Mouse (Mus musculus): Measurements from ENCODE around the gene Hoxd12.

Gene Hoxd12

DNA sequence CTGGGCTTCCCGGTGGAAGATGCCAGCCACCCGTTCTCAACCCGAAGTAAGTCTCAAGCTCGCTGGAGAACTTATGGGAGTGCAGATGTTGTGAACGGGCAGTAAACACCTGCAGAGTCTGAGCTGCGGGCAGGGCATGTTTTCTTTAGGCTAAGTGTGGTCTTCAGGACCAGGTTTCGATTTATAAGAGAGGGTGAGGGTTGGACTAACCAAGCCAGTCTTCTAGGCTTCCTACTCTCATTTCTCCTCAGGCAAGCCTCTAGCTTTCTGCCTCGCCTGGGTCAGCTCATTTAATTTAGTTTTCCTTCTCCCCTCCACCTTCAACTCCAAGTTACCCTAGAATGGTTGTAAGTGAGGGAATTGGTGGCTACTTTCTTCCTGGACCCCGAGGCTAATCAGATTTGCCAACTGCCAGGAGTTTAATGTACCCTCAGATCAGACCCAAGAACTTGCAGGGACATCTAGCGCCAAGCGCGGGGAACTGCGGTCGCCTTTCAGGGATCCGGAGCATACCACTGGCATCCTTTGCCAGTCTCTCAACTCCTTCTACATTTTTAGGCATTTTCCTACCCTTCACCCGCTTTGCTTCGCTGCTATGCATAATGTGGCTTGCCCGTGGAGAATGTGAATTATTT, 11.4 kb upstream of the Hoxd12 start:
- peak in 1 of 2 experiments; percentile 74 for DNase-seq (ENCODE audit: inconsistent age in 2 of 2, low spot score in 1 of 2)

DNA sequence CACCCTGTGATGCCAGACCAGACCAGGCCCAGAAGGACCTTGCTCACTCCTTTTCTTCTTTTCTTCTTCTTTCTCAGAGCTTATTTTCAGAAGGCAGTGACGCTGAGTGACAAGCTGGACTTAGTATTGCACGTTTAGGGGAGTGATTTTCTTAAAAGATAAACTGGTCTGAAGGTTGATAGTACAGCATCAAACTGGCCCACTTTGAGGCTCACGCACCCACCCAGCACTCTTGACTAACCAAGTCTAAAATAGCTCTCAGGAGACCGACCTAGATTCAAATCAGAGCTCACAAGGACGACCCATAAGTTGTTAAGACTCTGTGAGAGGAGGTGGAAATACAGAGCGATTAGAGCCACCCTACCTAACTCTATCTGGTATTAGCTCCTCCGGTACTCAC, 8.4 kb upstream of the Hoxd12 start:
- no peak for DNase-seq (ENCODE audit: inconsistent age in 2 of 2, low spot score in 1 of 2)

DNA sequence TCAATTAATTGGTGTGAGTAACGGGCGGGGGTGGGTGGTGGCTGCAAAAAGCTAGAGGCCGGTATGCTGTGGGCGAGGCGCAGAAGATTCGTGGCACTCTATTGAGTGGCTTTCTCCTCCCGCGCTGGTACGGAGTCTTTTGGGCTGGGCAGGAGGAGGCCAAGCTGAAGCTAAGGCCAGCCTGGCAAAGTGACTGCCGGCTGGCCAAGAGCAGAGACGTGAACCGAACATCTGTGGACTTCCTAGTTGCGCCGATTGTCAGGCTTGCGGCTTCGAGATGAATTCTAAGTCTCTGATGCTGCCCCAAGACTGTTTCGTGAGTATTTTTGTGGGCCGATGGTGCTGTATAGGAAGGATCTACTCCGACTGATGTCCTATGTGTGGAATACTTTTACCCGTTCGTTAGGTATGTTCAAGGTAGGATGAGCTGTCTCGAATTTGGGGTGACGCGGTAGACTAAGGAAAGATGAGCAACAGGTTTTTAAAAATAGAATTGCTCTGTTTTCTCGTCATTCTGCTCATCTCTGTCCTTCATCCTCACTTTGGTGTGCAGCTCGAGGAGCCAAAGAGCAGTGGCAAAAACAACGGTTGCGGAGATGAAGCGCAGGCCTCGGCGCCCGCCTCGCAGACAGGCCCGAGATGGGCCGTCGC, 7.5 kb upstream of the Hoxd12 start:
- DNase-seq (ENCODE audit: inconsistent age in 2 of 2, low spot score in 1 of 2), result peak in 1 of 2 experiments; percentile 52

DNA sequence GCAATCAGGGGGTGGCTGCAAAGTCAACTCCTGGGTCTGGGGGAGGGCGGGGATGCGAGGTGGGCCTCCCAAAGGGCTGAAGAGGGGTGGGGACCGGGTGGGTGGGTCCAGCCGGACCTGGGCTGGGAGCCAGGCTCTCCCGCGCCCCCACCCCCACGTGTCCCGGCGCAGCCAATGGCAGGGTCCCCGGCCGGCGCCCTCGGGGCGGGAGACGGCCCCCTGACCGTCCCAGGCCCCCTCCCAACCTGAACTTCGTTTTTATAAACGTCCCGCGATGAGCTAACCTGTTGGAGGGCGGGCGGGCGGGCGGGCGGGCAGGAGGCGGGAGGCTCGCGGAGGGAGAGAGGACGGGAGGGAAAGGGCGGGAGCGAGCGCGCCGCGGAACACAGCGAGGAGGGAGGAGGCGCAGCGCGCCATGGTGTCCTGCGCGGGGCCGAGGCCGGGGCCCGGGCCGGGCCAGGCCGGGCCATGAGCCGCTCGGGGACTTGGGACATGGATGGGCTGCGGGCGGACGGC, 6.9 kb upstream of the Hoxd12 start, which contains the start of gene Hoxd13:
TSS of gene Hoxd13 (plus strand) at position 469 of the 516 bp plus-strand sequence.
- DNase-seq (ENCODE audit: inconsistent age in 2 of 2, low spot score in 1 of 2), result no peak

DNA sequence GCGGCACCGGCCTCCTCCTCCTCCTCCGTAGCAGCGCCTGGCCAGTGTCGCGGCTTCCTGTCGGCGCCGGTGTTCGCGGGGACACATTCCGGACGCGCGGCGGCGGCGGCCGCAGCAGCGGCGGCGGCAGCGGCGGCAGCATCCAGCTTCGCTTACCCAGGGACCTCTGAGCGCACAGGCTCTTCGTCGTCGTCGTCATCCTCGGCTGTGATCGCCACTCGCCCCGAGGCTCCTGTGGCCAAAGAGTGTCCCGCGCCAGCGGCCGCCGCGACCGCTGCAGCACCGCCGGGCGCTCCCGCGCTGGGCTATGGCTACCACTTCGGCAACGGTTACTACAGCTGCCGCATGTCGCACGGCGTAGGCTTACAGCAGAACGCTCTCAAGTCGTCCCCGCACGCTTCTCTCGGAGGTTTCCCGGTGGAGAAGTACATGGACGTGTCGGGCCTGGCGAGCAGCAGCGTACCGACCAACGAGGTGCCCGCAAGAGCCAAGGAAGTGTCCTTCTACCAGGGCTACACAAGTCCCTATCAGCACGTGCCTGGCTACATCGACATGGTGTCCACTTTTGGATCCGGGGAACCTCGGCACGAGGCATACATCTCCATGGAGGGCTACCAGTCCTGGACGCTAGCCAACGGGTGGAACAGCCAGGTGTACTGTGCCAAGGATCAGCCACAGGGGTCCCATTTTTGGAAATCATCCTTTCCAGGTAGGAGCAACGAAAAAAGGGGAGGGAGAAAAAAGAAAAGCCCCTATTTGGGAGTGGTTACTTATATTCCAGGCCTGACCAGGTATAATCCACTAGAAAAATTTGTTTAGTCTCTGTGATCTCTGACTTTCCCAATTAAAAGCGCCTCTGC, 6.2 kb upstream of the Hoxd12 start:
- DNase-seq (ENCODE audit: inconsistent age in 2 of 2, low spot score in 1 of 2), result peak in 1 of 2 experiments; percentile 69

- DNase-seq (ENCODE audit: inconsistent age in 2 of 2, low spot score in 1 of 2), result no peak
Measured at GRCm38 (mm10) chr2:74669230-74669578, 5.6 kb upstream of the Hoxd12 start.

DNA sequence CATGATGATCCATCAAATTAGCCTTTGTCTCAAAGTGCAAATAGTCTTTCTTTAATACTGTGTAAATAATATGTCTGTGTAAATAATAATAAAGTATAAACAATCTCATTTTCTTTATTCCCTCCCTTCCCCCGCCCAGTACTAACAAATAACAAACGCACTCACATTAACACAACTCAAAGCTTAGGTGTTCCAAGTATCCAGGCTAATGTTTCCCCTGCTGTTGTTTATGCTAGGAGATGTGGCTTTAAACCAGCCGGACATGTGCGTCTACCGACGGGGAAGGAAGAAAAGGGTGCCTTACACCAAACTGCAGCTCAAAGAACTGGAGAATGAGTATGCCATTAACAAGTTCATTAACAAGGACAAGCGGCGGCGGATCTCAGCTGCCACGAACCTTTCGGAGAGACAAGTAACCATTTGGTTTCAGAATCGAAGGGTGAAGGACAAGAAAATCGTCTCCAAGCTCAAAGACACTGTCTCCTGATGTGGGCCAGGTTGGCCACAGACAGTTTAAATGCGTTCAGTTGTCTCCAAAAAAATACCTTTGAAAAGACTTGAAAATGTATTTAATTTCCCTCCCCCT, 5.1 kb upstream of the Hoxd12 start:
- no peak for DNase-seq (ENCODE audit: inconsistent age in 2 of 2, low spot score in 1 of 2)

DNA sequence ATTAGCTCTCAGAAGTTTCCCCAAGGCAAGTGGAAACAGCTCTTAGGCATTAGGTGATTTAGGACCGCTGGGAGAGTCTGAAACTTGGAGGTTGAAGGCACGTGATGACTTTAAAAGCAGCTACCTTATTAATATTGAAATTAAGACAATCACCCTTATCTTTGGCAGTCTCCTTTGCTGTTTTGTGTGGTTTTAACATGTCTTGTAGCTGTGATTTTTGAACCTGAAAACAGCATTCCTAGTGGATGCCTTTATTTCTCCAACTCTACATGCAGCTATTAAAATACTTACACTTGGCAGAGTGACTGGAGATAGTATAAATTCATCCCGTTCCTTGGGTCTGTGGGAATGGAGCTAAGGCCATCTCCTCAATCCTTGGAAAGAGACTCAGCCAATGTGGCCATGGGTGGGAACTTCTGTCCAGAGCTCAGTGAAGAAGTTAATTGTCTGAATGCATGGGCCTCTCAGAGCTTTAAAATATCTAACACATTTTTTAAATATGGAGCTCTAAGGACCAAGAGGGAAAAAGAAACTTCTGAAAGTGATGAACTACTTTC, 4.1 kb upstream of the Hoxd12 start:
- DNase-seq (ENCODE audit: inconsistent age in 2 of 2, low spot score in 1 of 2), result no peak

- no peak for DNase-seq (ENCODE audit: inconsistent age in 2 of 2, low spot score in 1 of 2)
Measured at GRCm38 (mm10) chr2:74671847-74672246, 3.0 kb upstream of the Hoxd12 start.

DNA sequence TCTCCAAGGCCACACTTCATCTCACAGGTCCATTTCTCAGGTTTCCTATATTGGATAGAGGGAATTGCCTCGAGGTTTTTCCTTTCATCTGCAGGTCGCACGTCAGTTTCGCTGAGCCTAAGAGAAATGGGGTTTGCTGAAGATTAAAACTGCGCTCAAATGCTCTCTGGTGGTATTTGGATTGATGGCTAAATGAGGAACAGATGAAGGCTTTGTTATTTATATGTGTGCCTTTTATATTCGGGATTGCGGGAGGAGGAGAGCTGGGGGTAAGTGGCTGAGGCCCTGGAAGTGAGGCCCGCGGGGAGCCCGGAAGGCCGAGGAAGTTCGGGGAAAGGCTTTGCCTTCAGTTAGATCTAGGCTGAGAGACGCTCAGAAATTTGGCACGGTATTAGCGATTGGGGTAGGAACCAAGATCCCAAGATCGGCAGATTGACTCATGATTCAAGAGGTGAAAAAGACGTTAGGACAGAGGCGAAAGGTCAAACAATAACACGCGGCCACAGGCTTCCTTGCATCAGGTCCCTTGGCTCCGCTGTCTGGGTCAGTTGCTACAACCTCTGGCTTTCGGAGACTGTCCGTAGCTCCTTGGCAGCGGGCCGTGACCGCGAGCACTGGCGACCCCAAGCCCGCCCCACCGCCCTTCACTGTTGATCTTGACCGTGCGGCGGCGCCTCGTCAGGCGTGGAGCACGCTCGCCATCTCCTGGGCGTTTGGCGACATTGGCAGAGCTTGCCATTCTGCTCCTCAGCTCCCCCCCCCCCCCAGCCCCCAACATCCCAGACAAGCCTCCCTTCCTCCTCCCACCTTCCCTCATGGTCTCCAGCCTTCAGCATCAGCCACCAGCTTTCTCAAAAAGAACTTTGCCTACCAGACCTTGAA, 2.1 kb upstream of the Hoxd12 start:
- DNase-seq (ENCODE audit: inconsistent age in 2 of 2, low spot score in 1 of 2), result peak; percentile 50 to 76

- no peak for DNase-seq (ENCODE audit: inconsistent age in 2 of 2, low spot score in 1 of 2)
Measured at GRCm38 (mm10) chr2:74673835-74674425, 883 bp upstream of the Hoxd12 start.

DNA sequence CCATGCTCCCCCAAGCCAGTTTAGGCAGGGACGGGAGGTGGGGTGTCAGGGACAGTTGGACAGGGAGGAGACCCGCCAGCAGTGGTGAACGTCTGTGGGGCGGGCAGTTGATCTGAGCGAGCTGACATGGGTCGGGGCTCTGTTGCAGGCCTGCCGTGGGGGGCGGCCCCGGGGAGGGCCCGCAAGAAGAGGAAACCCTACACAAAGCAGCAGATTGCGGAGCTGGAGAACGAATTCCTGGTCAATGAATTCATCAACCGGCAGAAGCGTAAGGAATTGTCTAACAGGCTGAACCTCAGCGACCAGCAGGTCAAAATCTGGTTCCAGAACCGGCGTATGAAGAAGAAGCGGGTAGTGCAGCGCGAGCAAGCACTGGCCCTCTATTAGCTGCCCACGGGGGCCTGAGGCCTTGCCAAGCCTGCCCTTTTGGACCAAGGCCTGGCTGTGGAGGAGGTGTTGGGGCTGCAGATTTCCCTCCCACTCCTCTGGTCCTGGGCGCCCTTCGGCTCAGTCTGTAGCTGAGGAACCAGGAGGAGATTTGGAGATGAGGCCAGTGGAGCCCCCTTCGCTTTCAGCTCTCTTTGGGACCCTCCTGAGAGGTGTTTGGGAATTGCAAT, 961 bp downstream of the Hoxd12 start:
- no peak for DNase-seq (ENCODE audit: inconsistent age in 2 of 2, low spot score in 1 of 2)

DNA sequence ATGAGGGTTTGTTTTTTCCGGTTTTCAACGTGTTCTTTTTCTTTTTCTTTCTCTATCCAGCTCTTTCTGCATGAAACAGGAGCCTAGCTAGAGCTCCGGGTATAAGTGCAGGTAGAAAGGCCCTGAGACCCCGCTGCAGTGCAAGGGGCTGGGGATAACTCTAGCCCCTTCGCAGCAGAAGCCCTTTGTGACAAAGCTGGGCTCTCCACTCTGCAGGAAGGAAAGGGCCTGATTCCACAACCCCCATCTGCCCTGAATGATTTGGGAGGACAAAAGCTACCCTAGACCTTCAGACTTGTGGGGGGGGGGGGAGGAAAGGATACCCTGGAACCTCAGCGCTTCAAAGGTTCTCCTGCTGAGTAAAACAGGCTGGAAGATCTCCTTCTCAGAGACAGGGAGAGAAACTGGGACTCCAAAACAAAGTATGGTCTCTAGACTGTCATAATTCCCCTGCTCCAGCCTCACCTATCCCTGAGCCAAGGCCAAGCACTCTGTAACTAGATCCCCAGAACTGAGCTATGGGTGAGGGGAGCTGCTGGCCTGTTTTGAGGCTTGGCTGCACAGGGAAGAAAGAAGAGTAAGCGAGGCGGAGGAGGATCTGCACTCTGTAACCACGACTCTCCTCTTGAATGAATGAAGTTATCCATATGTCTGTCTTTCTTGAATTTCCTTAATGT, 1.7 kb downstream of the Hoxd12 start:
- DNase-seq (ENCODE audit: inconsistent age in 2 of 2, low spot score in 1 of 2), result no peak

DNA sequence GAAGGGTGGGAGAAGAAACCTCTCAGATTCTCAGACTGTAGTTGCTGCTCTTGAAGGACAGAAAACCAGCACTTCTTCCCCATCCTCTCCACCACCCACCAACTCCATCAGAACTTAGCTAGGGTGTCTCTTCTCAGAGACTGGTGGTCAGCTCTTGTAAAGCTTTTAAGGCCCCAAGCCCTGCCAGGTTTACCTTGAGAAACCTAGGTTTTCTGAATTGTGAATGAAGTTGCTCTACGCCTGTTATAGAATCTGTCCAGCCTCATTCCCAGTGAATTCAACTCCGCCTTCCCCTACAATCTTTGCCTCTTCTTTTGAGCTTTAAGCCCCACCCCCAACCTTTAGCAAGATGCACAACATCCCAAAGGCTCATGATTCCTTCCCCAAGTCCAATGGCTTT, 2.3 kb downstream of the Hoxd12 start:
- DNase-seq (ENCODE audit: inconsistent age in 2 of 2, low spot score in 1 of 2), result no peak

GRCm38 (mm10) chr2:74678891-74679595, 4.2 kb downstream of the Hoxd12 start, which contains the start of gene Hoxd11:
Hoxd11 (plus strand) TSS chr2:74679557.
- DNase-seq (ENCODE audit: inconsistent age in 2 of 2, low spot score in 1 of 2), result no peak

- DNase-seq (ENCODE audit: inconsistent age in 2 of 2, low spot score in 1 of 2), result peak in 1 of 2 experiments; percentile 41
Measured at GRCm38 (mm10) chr2:74679596-74679971, 4.8 kb downstream of the Hoxd12 start.

GRCm38 (mm10) chr2:74679980-74680379, 5.2 kb downstream of the Hoxd12 start:
- no peak for DNase-seq (ENCODE audit: inconsistent age in 2 of 2, low spot score in 1 of 2)

All from adrenal gland, adult (tissue).